In genomic region chr17:71089781-71090480, GRCm38 (mm10) we compare ENCODE assay signal across 11 mouse cellular contexts.
DNase-seq lines count a peak whose midpoint lies in the region; ATAC-seq and TF ChIP-seq lines count a peak whose summit lies in the region.
"Had no signal": no experiment of that assay in that cellular context is flagged by ENCODE, and none has a peak within 500 bp of the region (broad histone marks: within the 10 kb centered on the region; RNA-seq: fewer than 3 reads in every experiment).

No protein-coding gene starts in this region.

- intact Hi-C loops in gastrocnemius, adult 2 months (cut with DNase I), result no loop called here
- intact Hi-C loops in left cerebral cortex, postnatal 25 days (cut with DNase I), result no loop called here

- H3K4me3 ChIP-seq in gastrocnemius, adult 2 months, result no peak overlapping the region
- no peak overlapping the region for H3K4me3 ChIP-seq in lung, embryonic 16.5 days (ENCODE audit: low read length)
- no peak overlapping the region for H3K4me3 ChIP-seq in midbrain, embryonic 15.5 days
- H3K4me3 ChIP-seq: layer of hippocampus, adult 2 months; limb, embryonic 13.5 days had no signal

- DNase-seq in gastrocnemius, adult 2 months, result no peak
- DNase-seq in gastrocnemius, postnatal 4 days (ENCODE audit: low spot score in 2 of 2), result no peak
- peak; percentile 66 for DNase-seq in 3T3-L1 (ENCODE audit: low read depth, low spot score)
- peak; percentile 64 for DNase-seq in kidney, postnatal 10 days
- DNase-seq in cerebellum, postnatal 25 days, result no peak
- no peak for DNase-seq in left cerebral cortex, postnatal 25 days (ENCODE audit: low spot score in 2 of 2)
- DNase-seq: forebrain, postnatal 0 days had no signal

- no peaks in the 10 kb centered on the region for H3K9me3 ChIP-seq in lung, embryonic 16.5 days (ENCODE audit: control insufficient read depth, low read length)
- no peaks in the 10 kb centered on the region for H3K9me3 ChIP-seq in midbrain, embryonic 15.5 days
- H3K9me3 ChIP-seq: limb, embryonic 13.5 days had no signal

- no peaks in the 10 kb centered on the region for H3K27me3 ChIP-seq in lung, embryonic 16.5 days (ENCODE audit: control insufficient read depth, insufficient read depth, low read depth, low read length)
- no peaks in the 10 kb centered on the region for H3K27me3 ChIP-seq in midbrain, embryonic 15.5 days (replicated peaks)
- H3K27me3 ChIP-seq: limb, embryonic 13.5 days had no signal

- H3K4me1 ChIP-seq in lung, embryonic 16.5 days (replicated peaks; ENCODE audit: control insufficient read depth, insufficient read depth, low read length), result peaks cover 23% of the 10 kb centered on the region
- no peaks in the 10 kb centered on the region for H3K4me1 ChIP-seq in midbrain, embryonic 15.5 days

- TF ChIP-seq CTCF in gastrocnemius, adult 2 months (IDR thresholded peaks at IDR 0.05), result no peak

- H3K27ac ChIP-seq in gastrocnemius, adult 2 months, result peak overlapping the region; percentile 83
- H3K27ac ChIP-seq in lung, embryonic 16.5 days (ENCODE audit: low read length), result peak overlapping the region; percentile 87
- no peak overlapping the region for H3K27ac ChIP-seq in midbrain, embryonic 15.5 days
- H3K27ac ChIP-seq: layer of hippocampus, adult 2 months; limb, embryonic 13.5 days had no signal

- H3K9ac ChIP-seq in lung, embryonic 16.5 days (ENCODE audit: low read length), result peak overlapping the region; percentile 28; the same call in 1 of the 2 replicates
- no peak overlapping the region for H3K9ac ChIP-seq in midbrain, embryonic 15.5 days
- H3K9ac ChIP-seq: forebrain, postnatal 0 days; limb, embryonic 13.5 days had no signal

- H3K36me3 ChIP-seq in lung, embryonic 16.5 days (ENCODE audit: control insufficient read depth, insufficient read depth, low read length), result no peaks in the 10 kb centered on the region
- no peaks in the 10 kb centered on the region for H3K36me3 ChIP-seq in midbrain, embryonic 15.5 days (replicated peaks)
- H3K36me3 ChIP-seq: limb, embryonic 13.5 days had no signal

- peak; percentile 24 for ATAC-seq in lung, embryonic 16.5 days (ENCODE audit: low read depth)
- ATAC-seq in midbrain, embryonic 15.5 days (replicated peaks), result no peak
- ATAC-seq: forebrain, postnatal 0 days had no signal

- WGBS in lung, embryonic 16.5 days, result 74% methylated on average over 11 of the region's 11 CpGs
- 77% methylated on average over 11 of the region's 11 CpGs for WGBS in midbrain, embryonic 15.5 days

- no peak overlapping the region for H3K4me2 ChIP-seq in lung, embryonic 16.5 days (ENCODE audit: low read depth, low read length)
- no peak overlapping the region for H3K4me2 ChIP-seq in midbrain, embryonic 15.5 days
- H3K4me2 ChIP-seq: limb, embryonic 13.5 days had no signal

Comparison
In these comparisons a context has a peak if more than half of its experiments do, and no peak if none do; other contexts are left out.
1. DNase-seq: peak in 3T3-L1 (single experiment) and kidney, postnatal 10 days (single experiment); none in gastrocnemius, adult 2 months (single experiment), gastrocnemius, postnatal 4 days (0 of 2), cerebellum, postnatal 25 days (0 of 2) and left cerebral cortex, postnatal 25 days (0 of 2).